Mouse (Mus musculus) T-helper 17 cell (primary cell): ENCODE results near the gene Rbm25.
"Not testable (repeated sequence)": the region's sequence is repeated elsewhere in the genome, so short reads cannot be mapped to it uniquely, and the experiment has no call there.

Experiments
- in situ Hi-C, 2 experiments: fragments of 300-600 bp; cut with MboI, MseI; formaldehyde crosslinking; loops; 1 replicate in 1 of 2; 2 replicates in 1 of 2; pipeline ENCODE4 v1.15.1; 2025; ENCODE audit warnings: high pct_unique_total_duplicates in 2 of 2

The Rbm25 gene

GRCm38 (mm10) chr12:83630936-83631335 is at the start of gene Rbm25:
Rbm25 (plus strand) TSS chr12:83631236.
- in situ Hi-C loops: not testable (repeated sequence)

GRCm38 (mm10) chr12:83582106-83582505 is 48.9 kb upstream of the Rbm25 start:
- in situ Hi-C loops: no loop called here

GRCm38 (mm10) chr12:83582747-83583146 is 48.3 kb upstream of the Rbm25 start:
- in situ Hi-C loops: no loop called here

GRCm38 (mm10) chr12:83586628-83587027 is 44.4 kb upstream of the Rbm25 start:
- in situ Hi-C loops: no loop called here

GRCm38 (mm10) chr12:83591754-83592501 is 39.1 kb upstream of the Rbm25 start:
- in situ Hi-C loops: no loop called here

GRCm38 (mm10) chr12:83594454-83595040 is 36.5 kb upstream of the Rbm25 start:
- in situ Hi-C loops: no loop called here

- in situ Hi-C loops: no loop called here
These were observed 34.7 kb upstream of the Rbm25 start for GRCm38 (mm10) chr12:83596191-83596954.

GRCm38 (mm10) chr12:83597025-83597501 is 34.0 kb upstream of the Rbm25 start, which contains the start of gene Zfyve1:
Zfyve1 (minus strand) TSS chr12:83597222.
- in situ Hi-C loops: no loop called here

- in situ Hi-C loops: no loop called here
These were observed 33.2 kb upstream of the Rbm25 start for GRCm38 (mm10) chr12:83597881-83598280.

- in situ Hi-C loops: loop anchor here in 1 of 2 experiments (10.0 kb wide), 1 partner anchor 1397 kb away; no protein-coding TSS in a partner anchor
These were observed 28.8 kb upstream of the Rbm25 start for GRCm38 (mm10) chr12:83602285-83602684.

GRCm38 (mm10) chr12:83606411-83606810 is 24.6 kb upstream of the Rbm25 start:
- in situ Hi-C loops: loop anchor here in 1 of 2 experiments (10.0 kb wide), 1 partner anchor 1402 kb away; no protein-coding TSS in a partner anchor

- in situ Hi-C loops: loop anchor here in 1 of 2 experiments (10.0 kb wide), 1 partner anchor 1092 kb away; no protein-coding TSS in a partner anchor
These were observed 13.8 kb upstream of the Rbm25 start for GRCm38 (mm10) chr12:83617261-83617660.

- in situ Hi-C loops: loop anchor here in 1 of 2 experiments (10.0 kb wide), 1 partner anchor 1094 kb away; no protein-coding TSS in a partner anchor
These were observed 12.1 kb upstream of the Rbm25 start for GRCm38 (mm10) chr12:83618981-83619380.

- in situ Hi-C loops: not testable (repeated sequence)
These were observed 10.3 kb upstream of the Rbm25 start for GRCm38 (mm10) chr12:83620694-83621093.

GRCm38 (mm10) chr12:83622031-83622755 is 8.8 kb upstream of the Rbm25 start:
- in situ Hi-C loops: no loop called here

GRCm38 (mm10) chr12:83624321-83624720 is 6.7 kb upstream of the Rbm25 start:
- in situ Hi-C loops: no loop called here

- in situ Hi-C loops: no loop called here
These were observed 975 bp downstream of the Rbm25 start for GRCm38 (mm10) chr12:83631743-83632679.

- in situ Hi-C loops: no loop called here
These were observed 1.6 kb downstream of the Rbm25 start for GRCm38 (mm10) chr12:83632680-83633025.

GRCm38 (mm10) chr12:83633807-83634206 is 2.8 kb downstream of the Rbm25 start:
- in situ Hi-C loops: no loop called here

GRCm38 (mm10) chr12:83641233-83641632 is 10.2 kb downstream of the Rbm25 start:
- in situ Hi-C loops: loop anchor here in 1 of 2 experiments (5.0 kb wide), 1 partner anchor 36 kb away; no protein-coding TSS in a partner anchor
